Mouse (Mus musculus): ENCODE data around the gene Msl1. TPM values are rescaled to one million over a fixed set of nuclear protein-coding genes. Genes with fewer than 3 reads are reported as not detected.
"Not testable (repeated sequence)": the region's sequence is repeated elsewhere in the genome, so short reads cannot be mapped to it uniquely, and the experiment has no call there.

Msl1 gene
- polyA plus RNA-seq, 1 experiment from 2014 or later = 31.7 TPM

- WGBS = 95% methylated on average over 5 of the region's 5 CpGs
- H3K9me3 ChIP-seq = no peaks in the 10 kb centered on the region
- peaks cover 87% of the 10 kb centered on the region for H3K36me3 ChIP-seq
Observed at GRCm38 (mm10) chr11:98820968-98821367, 25.7 kb downstream of the Msl1 start.

GRCm38 (mm10) chr11:98826071-98826470 is 30.8 kb downstream of the Msl1 start:
- not testable (repeated sequence) for H3K9ac ChIP-seq; H3K9me3 ChIP-seq; H3K4me1 ChIP-seq (replicated peaks); H3K4me3 ChIP-seq; ATAC-seq (ENCODE audit: low FRiP score, low read depth); H3K27me3 ChIP-seq; H3K4me2 ChIP-seq; H3K27ac ChIP-seq (replicated peaks)
- peaks cover 86% of the 10 kb centered on the region for H3K36me3 ChIP-seq
- WGBS = 97% methylated on average over 2 of the region's 2 CpGs

More at GRCm38 (mm10) chr11:98820968-98821367, 25.7 kb downstream of the Msl1 start:
- Histone ChIP-seq H3K9ac (no peak overlapping the region), H3K27me3 (no peaks in the 10 kb centered on the region), H3K27ac (replicated peaks) (no peak overlapping the region), H3K4me2 (no peak overlapping the region), H3K4me1 (replicated peaks) (no peaks in the 10 kb centered on the region), H3K4me3 (no peak overlapping the region)
- ATAC-seq (ENCODE audit: low FRiP score, low read depth) = no peak

GRCm38 (mm10) chr11:98827877-98828276 is 32.6 kb downstream of the Msl1 start:
- Histone ChIP-seq H3K9ac (no peak overlapping the region), H3K4me2 (no peak overlapping the region), H3K27me3 (no peaks in the 10 kb centered on the region), H3K4me3 (no peak overlapping the region), H3K9me3 (no peaks in the 10 kb centered on the region), H3K27ac (replicated peaks) (no peak overlapping the region), H3K36me3 (peaks cover 86% of the 10 kb centered on the region), H3K4me1 (replicated peaks) (no peaks in the 10 kb centered on the region)
- 91% methylated on average over 2 of the region's 2 CpGs for WGBS
- ATAC-seq (ENCODE audit: low FRiP score, low read depth) = no peak

GRCm38 (mm10) chr11:98829091-98829775 is 33.9 kb downstream of the Msl1 start:
- 78% methylated on average over 12 of the region's 12 CpGs for WGBS
- Histone ChIP-seq H3K9ac (no peak overlapping the region), H3K4me3 (no peak overlapping the region), H3K9me3 (no peaks in the 10 kb centered on the region), H3K36me3 (peaks cover 84% of the 10 kb centered on the region), H3K27me3 (no peaks in the 10 kb centered on the region), H3K4me2 (no peak overlapping the region), H3K27ac (replicated peaks) (no peak overlapping the region), H3K4me1 (replicated peaks) (no peaks in the 10 kb centered on the region)
- ATAC-seq (ENCODE audit: low FRiP score, low read depth) = no peak

- Histone ChIP-seq H3K9me3 (no peaks in the 10 kb centered on the region), H3K9ac (no peak overlapping the region), H3K4me3 (no peak overlapping the region), H3K36me3 (peaks cover 81% of the 10 kb centered on the region), H3K4me1 (replicated peaks) (no peaks in the 10 kb centered on the region), H3K4me2 (no peak overlapping the region), H3K27me3 (no peaks in the 10 kb centered on the region), H3K27ac (replicated peaks) (no peak overlapping the region)
- ATAC-seq (ENCODE audit: low FRiP score, low read depth) = no peak
- 83% methylated on average over 4 of the region's 4 CpGs for WGBS
Observed at GRCm38 (mm10) chr11:98829875-98830274, 34.6 kb downstream of the Msl1 start.

- 41% methylated on average over 5 of the region's 5 CpGs for WGBS
- Histone ChIP-seq H3K4me2 (no peak overlapping the region), H3K9me3 (no peaks in the 10 kb centered on the region), H3K9ac (no peak overlapping the region), H3K4me1 (replicated peaks) (peaks cover 36% of the 10 kb centered on the region), H3K36me3 (peaks cover 35% of the 10 kb centered on the region), H3K27me3 (no peaks in the 10 kb centered on the region), H3K27ac (replicated peaks) (no peak overlapping the region), H3K4me3 (no peak overlapping the region)
- ATAC-seq (ENCODE audit: low FRiP score, low read depth) = no peak
Observed at GRCm38 (mm10) chr11:98835296-98835695, 40.0 kb downstream of the Msl1 start.

- Histone ChIP-seq H3K27me3 (no peaks in the 10 kb centered on the region), H3K4me3 (no peak overlapping the region), H3K27ac (replicated peaks) (no peak overlapping the region), H3K9ac (no peak overlapping the region), H3K36me3 (peaks cover 35% of the 10 kb centered on the region), H3K4me1 (replicated peaks) (peaks cover 36% of the 10 kb centered on the region), H3K4me2 (peak overlapping the region; percentile 95; the same call in 1 of the 2 replicates), H3K9me3 (no peaks in the 10 kb centered on the region)
- 74% methylated on average over 3 of the region's 3 CpGs for WGBS
- no peak for ATAC-seq (ENCODE audit: low FRiP score, low read depth)
Observed at GRCm38 (mm10) chr11:98835725-98836124, 40.4 kb downstream of the Msl1 start.

GRCm38 (mm10) chr11:98836128-98836527 is 40.8 kb downstream of the Msl1 start:
- WGBS = 26% methylated on average over 7 of the region's 7 CpGs
- peak overlapping the region; percentile 96 for H3K4me3 ChIP-seq
- ATAC-seq (ENCODE audit: low FRiP score, low read depth) = no peak
- H3K36me3 ChIP-seq = peaks cover 32% of the 10 kb centered on the region
- peaks cover 36% of the 10 kb centered on the region for H3K4me1 ChIP-seq (replicated peaks)
- H3K4me2 ChIP-seq = peak overlapping the region; percentile 95
- no peak overlapping the region; the same call in 1 of the 2 replicates for H3K27ac ChIP-seq (replicated peaks)
- no peaks in the 10 kb centered on the region for H3K9me3 ChIP-seq
- no peaks in the 10 kb centered on the region for H3K27me3 ChIP-seq
- no peak overlapping the region for H3K9ac ChIP-seq

GRCm38 (mm10) chr11:98836651-98837141 is 41.4 kb downstream of the Msl1 start, which contains the start of gene Rapgefl1:
Gene Rapgefl1, plus strand, starts transcription at chr11:98836785.
- Histone ChIP-seq H3K4me1 (replicated peaks) (peaks cover 36% of the 10 kb centered on the region), H3K9me3 (no peaks in the 10 kb centered on the region), H3K36me3 (peaks cover 27% of the 10 kb centered on the region), H3K9ac (peak within 1 kb of the TSS; percentile 93), H3K27me3 (no peaks in the 10 kb centered on the region), H3K4me2 (peak within 1 kb of the TSS; percentile 95), H3K4me3 (peak within 1 kb of the TSS; percentile 96), H3K27ac (replicated peaks) (peak within 1 kb of the TSS; percentile 85)
- peak; percentile 89 for ATAC-seq (ENCODE audit: low FRiP score, low read depth)
- WGBS = 0% methylated on average over 24 of the region's 48 CpGs

GRCm38 (mm10) chr11:98837231-98837704 is 42.0 kb downstream of the Msl1 start:
- Histone ChIP-seq H3K27ac (replicated peaks) (peak overlapping the region; percentile 85), H3K9me3 (no peaks in the 10 kb centered on the region), H3K4me2 (peak overlapping the region; percentile 95), H3K36me3 (peaks cover 21% of the 10 kb centered on the region), H3K4me3 (peak overlapping the region; percentile 96), H3K9ac (peak overlapping the region; percentile 93), H3K27me3 (no peaks in the 10 kb centered on the region), H3K4me1 (replicated peaks) (peaks cover 36% of the 10 kb centered on the region)
- 3% methylated on average over 22 of the region's 29 CpGs for WGBS
- peak; percentile 53 for ATAC-seq (ENCODE audit: low FRiP score, low read depth)

GRCm38 (mm10) chr11:98837917-98838316 is 42.6 kb downstream of the Msl1 start:
- no peak; the same call in 1 of the 2 replicates for ATAC-seq (ENCODE audit: low FRiP score, low read depth)
- WGBS = 45% methylated on average over 11 of the region's 11 CpGs

GRCm38 (mm10) chr11:98838512-98838911 is 43.2 kb downstream of the Msl1 start:
- peaks cover 36% of the 10 kb centered on the region for H3K4me1 ChIP-seq (replicated peaks)
- H3K27ac ChIP-seq (replicated peaks) = no peak overlapping the region
- no peaks in the 10 kb centered on the region for H3K9me3 ChIP-seq
- peaks cover 8% of the 10 kb centered on the region for H3K36me3 ChIP-seq
- no peaks in the 10 kb centered on the region for H3K27me3 ChIP-seq
- peak overlapping the region; percentile 93; the same call in 1 of the 2 replicates for H3K9ac ChIP-seq
- no peak for ATAC-seq (ENCODE audit: low FRiP score, low read depth)
- WGBS = 53% methylated on average over 9 of the region's 9 CpGs
- peak overlapping the region; percentile 96 for H3K4me3 ChIP-seq
- H3K4me2 ChIP-seq = peak overlapping the region; percentile 95

More at GRCm38 (mm10) chr11:98837917-98838316, 42.6 kb downstream of the Msl1 start:
- Histone ChIP-seq H3K4me1 (replicated peaks) (peaks cover 36% of the 10 kb centered on the region), H3K9me3 (no peaks in the 10 kb centered on the region), H3K9ac (peak overlapping the region; percentile 93), H3K27ac (replicated peaks) (no peak overlapping the region), H3K4me3 (peak overlapping the region; percentile 96), H3K27me3 (no peaks in the 10 kb centered on the region), H3K4me2 (peak overlapping the region; percentile 95), H3K36me3 (peaks cover 14% of the 10 kb centered on the region)

All from hindbrain, embryonic 15.5 days (tissue).